Mouse (Mus musculus): ENCODE measurements around the gene Ssbp3.

DNA sequence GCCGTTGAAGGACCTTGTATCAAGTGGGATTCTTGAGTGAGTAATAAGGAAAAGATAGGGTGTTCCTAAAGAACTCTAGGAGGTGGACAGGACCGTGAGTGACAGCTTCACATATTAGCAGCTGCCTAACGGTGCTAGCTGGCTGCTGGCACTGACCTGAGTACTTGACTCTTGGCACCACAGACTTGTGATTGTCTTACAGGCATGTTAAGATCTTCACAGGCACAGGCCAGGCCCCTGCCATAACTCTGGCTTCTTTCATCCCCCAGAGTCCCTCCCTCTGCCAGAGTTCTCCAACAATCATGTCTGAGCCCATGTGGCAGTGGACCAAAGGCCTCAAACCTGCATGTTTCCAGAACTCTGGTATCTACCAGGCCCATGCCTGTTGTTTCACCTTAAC is 108.0 kb downstream of the Ssbp3 start:
- TF ChIP-seq MXI1 (IDR thresholded peaks at IDR 0.05; ENCODE audit: low read depth, low read length) = no peak
- TF ChIP-seq MEF2A (IDR thresholded peaks at IDR 0.05; ENCODE audit: extremely low read depth, insufficient replicate concordance, low read depth, low read length, poor library complexity, severe bottlenecking) = no peak
- TF ChIP-seq KAT2A (conservative IDR thresholded peaks at IDR 0.05; ENCODE audit: low read depth, low read length) = no peak
- no peak for TF ChIP-seq SIN3A (IDR thresholded peaks at IDR 0.05; ENCODE audit: low read length)

Measured in MEL (cell line).